Mouse (Mus musculus) heart, embryonic 11.5 days (tissue): ENCODE data around the gene Olfr1444. TPM values are rescaled to one million over a fixed set of nuclear protein-coding genes. Genes with fewer than 3 reads are reported as not detected.

ENCODE experiments used
- ATAC-seq: fragments of 200-750 bp; cut with Nextera tagmentation; replicated peaks from 2 replicates; pipeline ENCODE4 v1.8.0; 2017; ENCODE audit warnings: moderate library complexity; ENCODE audit not compliant: insufficient number of reproducible peaks, low FRiP score, low TSS enrichment
- H3K27ac ChIP-seq: fragments of 300-500 bp; sonication (generic); 2 replicates; pipeline ENCODE4 v1.5.1; 2014; ENCODE audit warnings: mild to moderate bottlenecking, low read depth, low read length
- H3K27me3 ChIP-seq: fragments of 300-500 bp; sonication (generic); 2 replicates; pipeline ENCODE4 v1.6.1; 2014; ENCODE audit warnings: mild to moderate bottlenecking, low read length, mixed read lengths; ENCODE audit not compliant: control insufficient read depth, insufficient read depth
- H3K36me3 ChIP-seq: fragments of 300-500 bp; sonication (generic); 2 replicates; pipeline ENCODE4 v1.6.1; 2014; ENCODE audit warnings: mild to moderate bottlenecking, low read length, moderate library complexity, mixed read lengths; ENCODE audit not compliant: control insufficient read depth, insufficient read depth
- H3K4me1 ChIP-seq: fragments of 300-500 bp; sonication (generic); 2 replicates; pipeline ENCODE4 v1.6.1; 2014; ENCODE audit warnings: low read length; ENCODE audit not compliant: control insufficient read depth, insufficient read depth
- H3K4me2 ChIP-seq: fragments of 300-500 bp; sonication (generic); 2 replicates; pipeline ENCODE4 v1.6.1; 2014; ENCODE audit warnings: mild to moderate bottlenecking, moderate library complexity
- H3K4me3 ChIP-seq: fragments of 300-500 bp; sonication (generic); 2 replicates; pipeline ENCODE4 v1.5.1; 2014; ENCODE audit warnings: low read depth, low read length
- H3K9ac ChIP-seq: fragments of 300-500 bp; sonication (generic); 2 replicates; pipeline ENCODE4 v1.6.1; 2014; ENCODE audit warnings: mild to moderate bottlenecking, low read depth, low read length, moderate library complexity
- H3K9me3 ChIP-seq: fragments of 300-500 bp; sonication (generic); replicated peaks from 2 replicates; pipeline ENCODE4 v1.6.1; 2016; ENCODE audit warnings: low read length; ENCODE audit not compliant: control insufficient read depth
- WGBS: fragments of 180-500 bp; shearing (Covaris S2); extraction: QIAGEN DNeasy Blood & Tissue Kit; methylation state at CpG from one replicate; pipeline ENCODE4 v1.1.7; 2014; ENCODE audit not compliant: insufficient replicate concordance; 5-methylcytosine and 5-hydroxymethylcytosine counted together
- polyA plus RNA-seq: library from polyadenylated mRNA; unstranded; fragments of >200 nt; fragmentation: Nextera tagmentation; extraction: Ambion mirVana; gene quantifications from 2 replicates; pipeline ENCODE4 v1.2.1, GENCODE M21; 2014

Gene Olfr1444
- polyA plus RNA-seq, 1 experiment from 2014 or later, result not detected

- Histone ChIP-seq H3K4me2 (no peak overlapping the region), H3K4me3 (no peak overlapping the region), H3K9me3 (no peaks in the 10 kb centered on the region), H3K9ac (no peak overlapping the region), H3K4me1 (no peaks in the 10 kb centered on the region), H3K27me3 (no peaks in the 10 kb centered on the region), H3K36me3 (no peaks in the 10 kb centered on the region), H3K27ac (no peak overlapping the region)
- ATAC-seq, result no peak
- WGBS, result 76% methylated on average over 1 of the region's 1 CpGs
Observed at GRCm38 (mm10) chr19:12838507-12838906, 18.6 kb upstream of the Olfr1444 start.

- no peak for ATAC-seq
- Histone ChIP-seq H3K36me3 (no peaks in the 10 kb centered on the region), H3K4me3 (no peak within 1 kb of the TSS), H3K9me3 (no peaks in the 10 kb centered on the region), H3K27ac (no peak within 1 kb of the TSS), H3K4me1 (no peaks in the 10 kb centered on the region), H3K27me3 (no peaks in the 10 kb centered on the region), H3K4me2 (no peak within 1 kb of the TSS), H3K9ac (no peak within 1 kb of the TSS)
Observed at GRCm38 (mm10) chr19:12846382-12846781, 10.7 kb upstream of the Olfr1444 start, which contains the start of gene Gm5244. Gm5244 (plus strand) TSS chr19:12846682.

DNA sequence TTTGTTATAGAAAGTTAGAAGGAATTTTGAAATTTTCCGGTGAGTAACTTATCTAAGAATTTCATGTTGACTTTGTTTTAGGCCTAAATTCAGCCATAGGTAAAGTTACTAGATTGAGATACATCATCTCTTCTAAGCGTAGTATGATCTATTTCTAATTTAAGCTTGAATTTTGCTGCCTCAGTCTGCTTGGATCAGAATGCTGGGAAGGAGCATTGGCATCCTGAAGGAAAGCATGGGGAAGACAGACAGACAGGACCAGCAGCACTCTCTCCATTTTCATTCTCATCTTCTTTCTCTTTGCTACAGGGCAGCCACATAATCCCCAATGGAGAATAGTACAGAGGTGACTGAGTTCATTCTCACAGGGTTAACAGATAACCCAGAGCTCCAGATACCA lies 26.5 kb downstream of the Olfr1444 start, which contains the start of gene Olfr1445:
TSS of gene Olfr1445 (plus strand) at position 301 of the 400 bp plus-strand sequence.
- Histone ChIP-seq H3K4me2 (no peak within 1 kb of the TSS), H3K4me3 (no peak within 1 kb of the TSS), H3K9ac (no peak within 1 kb of the TSS), H3K27ac (no peak within 1 kb of the TSS), H3K9me3 (0 out of 2 replicates have a peak, but pooled peaks cover 3% of the 10 kb centered on the region), H3K4me1 (no peaks in the 10 kb centered on the region), H3K36me3 (no peaks in the 10 kb centered on the region), H3K27me3 (no peaks in the 10 kb centered on the region)
- no peak for ATAC-seq
- WGBS, result 74% methylated on average over 2 of the region's 2 CpGs

DNA sequence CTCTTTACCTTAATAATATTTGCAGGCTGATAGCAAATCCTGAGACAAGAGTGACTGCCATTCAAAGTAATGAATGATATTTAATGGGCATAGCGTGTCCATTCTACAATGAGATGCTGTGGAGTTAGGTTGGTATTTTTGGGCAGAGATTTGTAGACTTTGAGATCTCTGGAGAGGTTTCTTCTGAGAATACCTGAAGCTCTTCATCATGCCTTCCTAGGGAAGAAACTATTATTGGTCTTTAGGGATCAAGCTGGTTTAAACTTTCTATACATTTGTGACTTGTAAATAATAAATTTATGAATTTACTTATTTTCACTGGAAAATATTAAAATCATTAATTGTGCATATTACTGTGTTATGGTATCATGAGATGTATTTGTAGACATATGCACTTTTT lies 36.3 kb downstream of the Olfr1444 start, which contains the start of gene Olfr1446:
TSS of gene Olfr1446 (minus strand) at position 101 of the 400 bp plus-strand sequence.
- H3K9ac ChIP-seq, result no peak within 1 kb of the TSS
- no peak within 1 kb of the TSS for H3K4me3 ChIP-seq
- ATAC-seq, result no peak
- H3K9me3 ChIP-seq, result no peaks in the 10 kb centered on the region
- no peaks in the 10 kb centered on the region for H3K27me3 ChIP-seq
- H3K4me1 ChIP-seq, result no peaks in the 10 kb centered on the region
- 65% methylated on average over 1 of the region's 1 CpGs for WGBS
- H3K36me3 ChIP-seq, result no peaks in the 10 kb centered on the region
- H3K27ac ChIP-seq, result no peak within 1 kb of the TSS
- H3K4me2 ChIP-seq, result no peak within 1 kb of the TSS

- no peaks in the 10 kb centered on the region for H3K36me3 ChIP-seq
- ATAC-seq, result no peak
- H3K4me2 ChIP-seq, result no peak within 1 kb of the TSS
- no peak within 1 kb of the TSS for H3K4me3 ChIP-seq
- WGBS, result 75% methylated on average over 1 of the region's 1 CpGs
- H3K27ac ChIP-seq, result no peak within 1 kb of the TSS
- no peaks in the 10 kb centered on the region for H3K4me1 ChIP-seq
- no peaks in the 10 kb centered on the region for H3K27me3 ChIP-seq
- H3K9ac ChIP-seq, result no peak within 1 kb of the TSS
- H3K9me3 ChIP-seq, result 0 out of 2 replicates have a peak, but pooled peaks cover 2% of the 10 kb centered on the region
Observed at GRCm38 (mm10) chr19:12903643-12904042, 46.6 kb downstream of the Olfr1444 start, which contains the start of gene Olfr1447. Olfr1447 (minus strand) TSS chr19:12903743.

Other genes with a start within 250 kb of the Olfr1444 start
- not detected in 2 replicates for gene Glyat, start 224.0 kb upstream of the Olfr1444 start, polyA plus RNA-seq
- gene Olfr1442, start 186.8 kb upstream of the Olfr1444 start, polyA plus RNA-seq, result not detected in 2 replicates
- not detected in 2 replicates for gene Olfr1443, start 179.2 kb upstream of the Olfr1444 start, polyA plus RNA-seq
- gene Keg1, start 161.5 kb upstream of the Olfr1444 start, polyA plus RNA-seq, result not detected in 2 replicates
- 0.48 and 0.54 TPM in 2 replicates for gene Cntf, start 91.7 kb upstream of the Olfr1444 start, polyA plus RNA-seq
- 7.2 and 9.3 TPM in 2 replicates for gene Zfp91, start 61.2 kb upstream of the Olfr1444 start, polyA plus RNA-seq
- gene Lpxn, start 61.1 kb upstream of the Olfr1444 start, polyA plus RNA-seq, result 0.56 and 0.76 TPM in 2 replicates
- gene Gm5244, start 10.6 kb upstream of the Olfr1444 start, polyA plus RNA-seq, result not detected in 2 replicates
- gene Olfr1445, start 26.6 kb downstream of the Olfr1444 start, polyA plus RNA-seq, result not detected in 2 replicates
- gene Olfr1446, start 36.2 kb downstream of the Olfr1444 start, polyA plus RNA-seq, result not detected in 2 replicates
- not detected in 2 replicates for gene Olfr1447, start 46.5 kb downstream of the Olfr1444 start, polyA plus RNA-seq
- not detected in 2 replicates for gene Olfr1448, start 67.1 kb downstream of the Olfr1444 start, polyA plus RNA-seq
- gene Olfr1449, start 73.6 kb downstream of the Olfr1444 start, polyA plus RNA-seq, result not detected in 2 replicates
- gene Olfr1450, start 93.0 kb downstream of the Olfr1444 start, polyA plus RNA-seq, result not detected in 2 replicates
- not detected in 2 replicates for gene Olfr1451, start 137.7 kb downstream of the Olfr1444 start, polyA plus RNA-seq
- not detected in 2 replicates for gene Olfr1453, start 171.0 kb downstream of the Olfr1444 start, polyA plus RNA-seq
- not detected in 2 replicates for gene Olfr1454, start 203.3 kb downstream of the Olfr1444 start, polyA plus RNA-seq
- gene Olfr1457, start 240.6 kb downstream of the Olfr1444 start, polyA plus RNA-seq, result not detected in 2 replicates
- not detected in 2 replicates for gene Olfr1458, start 249.5 kb downstream of the Olfr1444 start, polyA plus RNA-seq